Mouse (Mus musculus) kidney, adult 2 months (tissue): ENCODE results near the gene Fbln1.

Experiments used
- CTCF ChIP-seq: fragments of 200-500 bp; conservative IDR thresholded peaks from 2 replicates; pipeline ENCODE4 v1.5.1; 2011; ENCODE audit warnings: low read depth, mild to moderate bottlenecking, control low read depth, low read length, moderate library complexity, mixed read lengths; ENCODE audit not compliant: insufficient read depth, insufficient read length
- POLR2A ChIP-seq: fragments of 200-500 bp; IDR thresholded peaks from one replicate; pipeline ENCODE4 v1.6.1; 2011; ENCODE audit warnings: low read depth, low read length, control low read depth

- TF ChIP-seq CTCF, result no peak
- TF ChIP-seq POLR2A, result no peak
Measured at GRCm38 (mm10) chr15:85327808-85328207, 122.1 kb downstream of the Fbln1 start.
